Mouse (Mus musculus) cerebellum, adult 11 months (tissue): Measurements from ENCODE around the gene Nfe2.
"Not testable (repeated sequence)": the region's sequence is repeated elsewhere in the genome, so short reads cannot be mapped to it uniquely, and the experiment has no call there.

Source experiments
- DNase-seq: peaks from one replicate; pipeline ENCODE4 v3.0.0; 2022

Nfe2 gene

GRCm38 (mm10) chr15:103290417-103290816, 32.2 kb upstream of the Nfe2 start:
- DNase-seq, result no peak

- DNase-seq, result no peak
These were observed 31.4 kb upstream of the Nfe2 start for GRCm38 (mm10) chr15:103289600-103289999.

- peak; percentile 21 for DNase-seq
These were observed 27.7 kb upstream of the Nfe2 start for GRCm38 (mm10) chr15:103285778-103286417.

- DNase-seq, result no peak
These were observed 26.4 kb upstream of the Nfe2 start for GRCm38 (mm10) chr15:103284647-103285046.

GRCm38 (mm10) chr15:103284066-103284465, 25.9 kb upstream of the Nfe2 start:
- DNase-seq, result peak; percentile 22

GRCm38 (mm10) chr15:103281465-103282205, 23.4 kb upstream of the Nfe2 start:
- no peak for DNase-seq

GRCm38 (mm10) chr15:103280817-103281464, 22.7 kb upstream of the Nfe2 start:
- DNase-seq, result no peak

- no peak for DNase-seq
These were observed 21.5 kb upstream of the Nfe2 start for GRCm38 (mm10) chr15:103279750-103280149.

- no peak for DNase-seq
These were observed 19.7 kb upstream of the Nfe2 start for GRCm38 (mm10) chr15:103277949-103278348.

GRCm38 (mm10) chr15:103275943-103276342, 17.7 kb upstream of the Nfe2 start:
- DNase-seq, result not testable (repeated sequence)

GRCm38 (mm10) chr15:103272419-103273279, 14.4 kb upstream of the Nfe2 start, which contains the start of gene Copz1:
Gene Copz1, plus strand, starts transcription at chr15:103272714.
- DNase-seq, result peak; percentile 93

- DNase-seq, result no peak
These were observed 10.7 kb upstream of the Nfe2 start for GRCm38 (mm10) chr15:103268903-103269302.

GRCm38 (mm10) chr15:103264794-103265193, 6.6 kb upstream of the Nfe2 start:
- no peak for DNase-seq

- DNase-seq, result no peak
These were observed 1.8 kb upstream of the Nfe2 start for GRCm38 (mm10) chr15:103259989-103260388.

GRCm38 (mm10) chr15:103259162-103259561, 959 bp upstream of the Nfe2 start:
- no peak for DNase-seq

GRCm38 (mm10) chr15:103256210-103256986, 1.8 kb downstream of the Nfe2 start:
- DNase-seq, result no peak

- DNase-seq, result no peak
These were observed 3.0 kb downstream of the Nfe2 start for GRCm38 (mm10) chr15:103255169-103255568.

GRCm38 (mm10) chr15:103253352-103253751, 4.9 kb downstream of the Nfe2 start:
- DNase-seq, result no peak

- DNase-seq, result no peak
These were observed 5.5 kb downstream of the Nfe2 start for GRCm38 (mm10) chr15:103252660-103253059.

- DNase-seq, result no peak
These were observed 6.6 kb downstream of the Nfe2 start for GRCm38 (mm10) chr15:103251595-103251994.

GRCm38 (mm10) chr15:103250195-103250740, 7.9 kb downstream of the Nfe2 start:
- DNase-seq, result no peak

- DNase-seq, result not testable (repeated sequence)
These were observed 8.7 kb downstream of the Nfe2 start for GRCm38 (mm10) chr15:103249511-103249910.
